Mouse (Mus musculus): ENCODE results near the gene Yars. TPM values are rescaled to one million over a fixed set of nuclear protein-coding genes. Genes with fewer than 3 reads are reported as not detected.
"Not testable (repeated sequence)": the region's sequence is repeated elsewhere in the genome, so short reads cannot be mapped to it uniquely, and the experiment has no call there.

Yars gene
- polyA plus RNA-seq, 1 experiment from 2014 or later: 116 TPM

DNA sequence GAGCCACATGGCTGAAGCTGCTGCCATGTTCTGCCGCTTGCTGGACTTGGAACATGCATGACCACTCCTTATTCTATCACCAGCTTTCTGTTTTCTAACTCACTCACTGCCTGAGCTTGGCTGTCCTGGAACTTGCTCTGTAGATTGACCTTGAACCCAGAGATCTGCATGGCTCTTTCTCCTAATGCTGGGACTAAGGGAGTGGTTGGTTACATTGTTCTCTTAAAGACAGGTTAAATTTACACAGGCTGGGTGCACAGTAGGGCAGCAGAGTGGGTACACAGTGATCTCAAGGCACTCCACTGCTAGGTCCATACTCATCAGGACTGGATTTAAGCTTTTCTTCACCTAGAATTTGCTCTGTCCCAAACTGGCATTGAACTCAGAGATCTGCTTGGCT is 4.7 kb downstream of the Yars start:
- Histone ChIP-seq H3K4me3 (no peak overlapping the region), H3K9me3 (no peaks in the 10 kb centered on the region), H3K4me2 (no peak overlapping the region), H3K9ac (no peak overlapping the region), H3K4me1 (peaks cover 16% of the 10 kb centered on the region), H3K36me3 (replicated peaks) (peaks cover 14% of the 10 kb centered on the region), H3K27me3 (replicated peaks) (no peaks in the 10 kb centered on the region), H3K27ac (no peak overlapping the region)
- ATAC-seq (replicated peaks): no peak
- WGBS: 97% methylated on average over 1 of the region's 1 CpGs

DNA sequence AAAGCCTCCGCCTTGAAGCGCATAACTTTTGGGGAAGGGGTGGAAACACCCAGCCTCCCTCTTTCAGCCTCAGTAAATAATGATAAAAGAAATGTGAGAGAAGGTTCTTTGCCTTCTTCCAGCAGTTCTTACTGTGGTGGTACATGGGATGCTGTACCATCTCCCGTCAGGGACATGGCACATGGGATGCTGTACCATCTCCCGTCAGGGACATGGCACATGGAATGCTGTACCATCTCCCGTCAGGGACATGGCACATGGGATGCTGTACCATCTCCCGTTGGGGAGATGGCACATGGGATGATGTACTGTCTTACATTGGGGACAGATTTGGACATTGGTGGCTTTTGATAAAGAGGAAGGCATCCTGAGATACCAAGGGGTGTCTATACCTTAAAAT is 8.0 kb downstream of the Yars start:
- 97% methylated on average over 6 of the region's 6 CpGs for WGBS
- peaks cover 35% of the 10 kb centered on the region for H3K36me3 ChIP-seq (replicated peaks)
- no peak for ATAC-seq (replicated peaks)

GRCm38 (mm10) chr4:129204655-129205054 is 15.1 kb downstream of the Yars start:
- H3K4me2 ChIP-seq: no peak overlapping the region
- no peak overlapping the region for H3K4me3 ChIP-seq
- no peaks in the 10 kb centered on the region for H3K9me3 ChIP-seq
- WGBS: 93% methylated on average over 10 of the region's 10 CpGs
- peaks cover 62% of the 10 kb centered on the region; the same call in 1 of the 2 replicates for H3K36me3 ChIP-seq (replicated peaks)
- no peak overlapping the region for H3K27ac ChIP-seq
- no peaks in the 10 kb centered on the region for H3K27me3 ChIP-seq (replicated peaks)
- H3K9ac ChIP-seq: no peak overlapping the region
- no peak for ATAC-seq (replicated peaks)
- H3K4me1 ChIP-seq: no peaks in the 10 kb centered on the region

More for the DNA sequence above, 8.0 kb downstream of the Yars start:
- Histone ChIP-seq H3K27ac (no peak overlapping the region), H3K27me3 (replicated peaks) (no peaks in the 10 kb centered on the region), H3K9ac (no peak overlapping the region), H3K4me2 (no peak overlapping the region), H3K9me3 (no peaks in the 10 kb centered on the region), H3K4me3 (no peak overlapping the region), H3K4me1 (no peaks in the 10 kb centered on the region)

GRCm38 (mm10) chr4:129206792-129207191 is 17.2 kb downstream of the Yars start:
- no peak for ATAC-seq (replicated peaks)
- no peak overlapping the region for H3K4me3 ChIP-seq
- no peaks in the 10 kb centered on the region for H3K27me3 ChIP-seq (replicated peaks)
- no peak overlapping the region for H3K27ac ChIP-seq
- 91% methylated on average over 8 of the region's 8 CpGs for WGBS
- no peak overlapping the region for H3K9ac ChIP-seq
- peaks cover 59% of the 10 kb centered on the region for H3K36me3 ChIP-seq (replicated peaks)
- no peaks in the 10 kb centered on the region for H3K4me1 ChIP-seq
- no peak overlapping the region for H3K4me2 ChIP-seq
- H3K9me3 ChIP-seq: no peaks in the 10 kb centered on the region

DNA sequence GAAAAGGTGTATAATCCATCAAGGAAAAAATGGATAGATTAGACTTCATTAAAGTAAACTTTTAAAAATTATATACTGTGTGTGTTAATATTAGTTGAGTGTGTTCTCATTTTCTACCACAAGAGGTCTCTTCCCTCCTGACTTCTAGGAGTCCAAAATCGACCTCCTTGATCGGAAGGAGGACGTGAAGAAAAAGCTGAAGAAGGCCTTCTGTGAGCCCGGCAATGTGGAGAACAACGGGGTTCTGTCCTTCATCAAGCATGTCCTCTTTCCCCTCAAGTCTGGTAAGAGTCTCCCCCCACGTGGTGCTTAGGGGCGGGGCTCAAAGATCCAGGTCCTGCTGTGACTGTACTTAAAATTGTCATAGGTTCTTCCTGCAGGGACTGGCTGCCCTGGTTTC is 19.9 kb downstream of the Yars start:
- Histone ChIP-seq H3K4me2 (no peak overlapping the region), H3K4me1 (no peaks in the 10 kb centered on the region), H3K9ac (no peak overlapping the region), H3K27ac (no peak overlapping the region), H3K27me3 (replicated peaks) (no peaks in the 10 kb centered on the region), H3K4me3 (no peak overlapping the region), H3K36me3 (replicated peaks) (peaks cover 64% of the 10 kb centered on the region), H3K9me3 (no peaks in the 10 kb centered on the region)
- 51% methylated on average over 7 of the region's 7 CpGs for WGBS
- no peak for ATAC-seq (replicated peaks)

DNA sequence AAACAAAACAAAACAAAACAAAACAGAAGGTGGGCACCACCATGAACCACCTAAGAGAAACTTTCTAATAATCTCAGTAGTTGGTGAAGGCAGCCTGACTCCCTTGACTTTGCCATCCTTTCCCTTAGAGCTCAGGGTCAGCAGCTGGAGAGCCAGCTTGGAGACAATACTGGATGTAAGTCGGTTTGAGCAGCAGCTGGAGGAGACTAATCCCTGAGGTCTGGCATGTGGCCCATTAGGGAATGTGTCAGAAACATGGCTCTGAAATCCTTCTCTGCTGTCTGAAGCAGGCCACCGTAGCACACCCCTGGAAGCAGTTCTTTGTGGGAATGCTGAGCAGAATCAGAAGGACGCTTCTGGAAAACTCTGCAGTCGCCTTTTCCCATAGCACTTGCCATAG is 21.9 kb downstream of the Yars start:
- H3K9me3 ChIP-seq: no peaks in the 10 kb centered on the region
- 83% methylated on average over 4 of the region's 4 CpGs for WGBS
- no peak overlapping the region for H3K27ac ChIP-seq
- H3K4me1 ChIP-seq: no peaks in the 10 kb centered on the region
- H3K4me2 ChIP-seq: no peak overlapping the region
- no peak overlapping the region for H3K4me3 ChIP-seq
- H3K27me3 ChIP-seq (replicated peaks): no peaks in the 10 kb centered on the region
- no peak for ATAC-seq (replicated peaks)
- H3K36me3 ChIP-seq (replicated peaks): peaks cover 62% of the 10 kb centered on the region
- H3K9ac ChIP-seq: no peak overlapping the region

GRCm38 (mm10) chr4:129212486-129212885 is 22.9 kb downstream of the Yars start:
- not testable (repeated sequence) for H3K4me1 ChIP-seq; H3K4me3 ChIP-seq; H3K27me3 ChIP-seq (replicated peaks); H3K9ac ChIP-seq; H3K27ac ChIP-seq; H3K4me2 ChIP-seq; H3K9me3 ChIP-seq; ATAC-seq (replicated peaks)
- WGBS: 78% methylated on average over 3 of the region's 3 CpGs
- H3K36me3 ChIP-seq (replicated peaks): peaks cover 61% of the 10 kb centered on the region

- no peak for ATAC-seq (replicated peaks)
- H3K9ac ChIP-seq: no peak overlapping the region
- peaks cover 54% of the 10 kb centered on the region for H3K36me3 ChIP-seq (replicated peaks)
- H3K27ac ChIP-seq: no peak overlapping the region
- H3K4me1 ChIP-seq: peaks cover 8% of the 10 kb centered on the region
- H3K4me3 ChIP-seq: no peak overlapping the region
- H3K27me3 ChIP-seq (replicated peaks): no peaks in the 10 kb centered on the region
- no peak overlapping the region for H3K4me2 ChIP-seq
- WGBS: 85% methylated on average over 7 of the region's 7 CpGs
- H3K9me3 ChIP-seq: no peaks in the 10 kb centered on the region
Observed at GRCm38 (mm10) chr4:129218569-129219175, 29.1 kb downstream of the Yars start.

DNA sequence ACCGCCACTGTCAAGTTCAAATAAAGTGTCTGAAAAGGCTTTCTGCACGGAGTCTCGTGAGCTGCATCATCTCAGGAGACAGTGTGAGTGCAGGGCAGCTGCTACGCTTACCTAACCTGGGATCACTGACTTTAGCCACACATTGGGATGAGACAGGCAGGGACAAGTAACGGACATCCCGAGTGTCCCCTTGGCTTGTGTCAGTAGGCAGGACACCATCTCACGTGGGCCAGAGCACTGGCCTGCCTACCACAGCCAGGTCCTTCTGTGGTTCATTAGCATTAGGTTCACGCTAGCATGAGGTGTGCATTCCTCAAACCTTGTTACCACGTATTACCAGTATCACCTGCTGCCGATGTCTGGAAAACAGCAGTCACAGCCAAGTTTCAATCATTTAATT is 29.6 kb downstream of the Yars start:
- WGBS: 87% methylated on average over 10 of the region's 10 CpGs
- no peak overlapping the region for H3K4me2 ChIP-seq
- no peaks in the 10 kb centered on the region for H3K27me3 ChIP-seq (replicated peaks)
- H3K4me1 ChIP-seq: peaks cover 13% of the 10 kb centered on the region
- no peaks in the 10 kb centered on the region for H3K9me3 ChIP-seq
- no peak overlapping the region for H3K4me3 ChIP-seq
- ATAC-seq (replicated peaks): no peak
- H3K36me3 ChIP-seq (replicated peaks): peaks cover 50% of the 10 kb centered on the region
- H3K9ac ChIP-seq: no peak overlapping the region
- H3K27ac ChIP-seq: no peak overlapping the region

GRCm38 (mm10) chr4:129220376-129221089 is 31.0 kb downstream of the Yars start:
- Histone ChIP-seq H3K4me3 (no peak overlapping the region), H3K4me1 (peaks cover 18% of the 10 kb centered on the region), H3K27ac (no peak overlapping the region; the same call in 1 of the 2 replicates), H3K9ac (no peak overlapping the region), H3K4me2 (no peak overlapping the region), H3K9me3 (no peaks in the 10 kb centered on the region), H3K36me3 (replicated peaks) (peaks cover 42% of the 10 kb centered on the region), H3K27me3 (replicated peaks) (no peaks in the 10 kb centered on the region)
- no peak for ATAC-seq (replicated peaks)
- WGBS: 78% methylated on average over 7 of the region's 7 CpGs

GRCm38 (mm10) chr4:129221097-129222010 is 31.8 kb downstream of the Yars start:
- no peak for ATAC-seq (replicated peaks)
- 79% methylated on average over 23 of the region's 23 CpGs for WGBS
- H3K4me2 ChIP-seq: no peak overlapping the region
- no peak overlapping the region; the same call in 1 of the 2 replicates for H3K27ac ChIP-seq
- peaks cover 37% of the 10 kb centered on the region for H3K36me3 ChIP-seq (replicated peaks)
- no peak overlapping the region for H3K4me3 ChIP-seq
- no peak overlapping the region for H3K9ac ChIP-seq
- H3K4me1 ChIP-seq: peaks cover 26% of the 10 kb centered on the region
- no peaks in the 10 kb centered on the region for H3K27me3 ChIP-seq (replicated peaks)
- H3K9me3 ChIP-seq: no peaks in the 10 kb centered on the region
